Mouse (Mus musculus) right cerebral cortex, postnatal 25 days (tissue): ENCODE data around the gene Sac3d1.
"Not testable (repeated sequence)": the region's sequence is repeated elsewhere in the genome, so short reads cannot be mapped to it uniquely, and the experiment has no call there.

Source experiments
- DNase-seq: peaks from one replicate; pipeline ENCODE4 v3.0.0; 2022

Gene Sac3d1

DNA sequence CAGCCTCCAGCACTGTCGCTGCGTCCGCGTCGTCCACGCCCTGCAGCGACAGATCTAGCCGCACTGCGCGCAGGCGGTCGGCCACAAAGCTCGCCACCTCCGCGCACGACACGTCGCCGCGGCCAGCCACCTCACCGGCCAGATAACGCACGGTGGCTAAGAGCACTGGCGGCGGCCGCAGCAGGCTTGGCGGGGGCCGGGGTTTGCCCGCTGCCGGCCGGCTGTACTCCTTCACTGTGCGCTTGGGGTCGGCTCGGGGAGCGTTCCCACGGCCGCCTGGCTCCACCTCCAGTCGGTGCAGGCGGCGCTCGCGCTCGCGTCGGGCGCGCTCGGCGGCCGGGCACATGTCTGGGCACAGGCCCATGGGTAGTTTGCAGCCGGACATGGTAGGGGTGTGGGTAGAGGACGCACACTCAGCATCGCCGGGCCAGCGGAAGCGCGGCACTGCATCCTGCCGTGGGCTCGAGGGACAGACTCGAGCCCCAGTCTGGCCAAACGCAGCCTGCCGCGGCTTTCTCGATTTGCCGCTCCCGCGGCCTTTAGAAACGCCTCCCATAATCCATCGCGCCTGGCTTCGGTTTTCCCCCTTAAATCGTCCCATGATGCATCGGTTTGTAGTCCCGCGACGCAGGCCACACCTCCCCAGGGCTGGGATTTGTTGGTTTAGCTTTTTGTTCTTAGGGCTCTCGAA is at the start of gene Sac3d1:
Gene Sac3d1, minus strand, starts transcription at position 665 of the 691 bp plus-strand sequence.
- peak; percentile 89 for DNase-seq

DNA sequence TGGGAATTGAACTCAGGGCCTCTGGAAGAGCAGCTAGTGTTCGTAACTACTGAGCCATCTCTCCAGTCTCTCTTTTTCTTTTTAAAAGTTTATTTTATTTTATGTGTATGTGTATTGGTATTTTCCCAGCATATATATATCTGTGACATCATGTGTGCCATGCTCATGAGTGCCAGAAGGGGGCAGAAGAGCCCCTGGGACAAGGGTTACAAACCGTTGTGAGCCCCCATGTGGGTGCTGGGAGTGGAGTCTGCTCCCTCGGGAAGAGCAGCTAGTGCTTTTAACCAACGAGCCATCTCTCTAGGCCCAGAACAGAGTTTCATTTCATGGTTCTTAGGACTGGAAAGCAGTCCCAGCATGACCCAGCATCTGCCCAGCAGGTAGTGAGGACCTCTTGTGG is 48.3 kb upstream of the Sac3d1 start:
- DNase-seq, result no peak

DNA sequence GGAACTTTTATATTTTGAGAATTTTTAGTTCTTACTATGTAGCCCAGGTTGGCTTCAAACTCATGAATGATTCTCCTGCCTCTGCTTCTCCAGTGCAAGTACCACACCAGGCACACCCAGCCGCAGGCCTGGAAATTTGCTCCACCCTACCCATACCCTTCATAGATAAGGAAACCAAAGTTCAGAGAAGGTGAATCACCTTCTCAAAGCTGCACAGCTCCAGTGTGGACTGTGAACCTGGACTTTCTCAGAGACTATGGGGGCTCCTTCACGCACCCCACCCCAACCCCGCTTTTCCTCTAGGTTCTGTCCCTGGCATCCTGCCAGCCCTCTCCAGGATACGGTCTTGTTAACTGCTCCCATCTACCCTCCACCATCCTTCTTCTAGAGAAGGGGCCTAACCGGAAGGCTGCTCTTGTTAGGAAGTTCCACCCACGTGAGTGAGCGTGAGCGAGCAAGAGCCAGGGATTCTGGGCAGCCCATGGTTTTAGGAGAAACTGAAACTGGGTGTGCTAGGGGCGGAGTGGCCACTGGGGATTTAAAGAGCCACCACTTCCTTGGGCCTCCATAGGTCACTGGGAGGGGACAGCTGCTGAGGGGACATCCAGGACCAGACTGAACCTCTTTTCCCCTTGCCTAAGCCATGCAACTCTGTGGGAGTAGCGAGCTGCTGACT is 45.6 kb upstream of the Sac3d1 start:
- no peak for DNase-seq

DNA sequence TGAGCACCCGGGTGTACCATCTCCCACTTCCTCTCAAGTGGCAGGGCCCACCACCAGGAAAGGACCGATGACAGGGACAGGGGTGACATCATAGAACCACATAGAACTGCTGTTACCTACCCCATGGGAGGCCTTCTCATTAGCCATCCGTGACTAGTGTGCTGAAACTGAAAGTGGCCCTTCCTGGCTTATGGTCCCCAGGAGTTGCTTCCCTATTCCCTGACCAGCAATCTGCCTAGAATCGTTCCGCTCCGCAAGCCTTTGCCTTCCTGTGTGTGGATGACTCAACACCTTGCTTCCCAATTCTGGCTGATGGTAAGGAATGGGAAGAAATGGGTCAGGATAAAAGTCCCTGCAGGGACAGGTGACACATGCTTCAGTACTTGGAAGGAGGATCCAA is 38.8 kb upstream of the Sac3d1 start:
- DNase-seq, result no peak

DNA sequence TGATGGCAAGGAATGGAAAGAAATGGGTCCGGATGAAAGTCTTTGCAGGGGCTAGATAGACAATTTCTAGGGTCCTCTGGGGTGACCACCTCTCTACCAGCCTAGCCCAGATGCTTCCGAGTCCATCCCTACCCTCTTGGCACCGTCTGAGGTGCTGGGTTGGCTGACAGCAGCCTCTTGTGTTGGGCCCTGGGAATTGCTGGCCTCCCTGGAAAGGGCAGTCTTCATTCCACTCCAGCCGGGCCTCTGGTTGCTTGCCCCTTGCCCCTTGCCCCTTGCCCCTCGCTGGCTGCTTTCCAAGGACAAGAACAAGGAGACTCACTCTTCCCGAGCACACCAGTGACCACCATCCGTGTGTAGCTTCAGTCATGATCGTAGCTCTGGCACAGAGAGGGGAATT is 37.9 kb upstream of the Sac3d1 start:
- no peak for DNase-seq

DNA sequence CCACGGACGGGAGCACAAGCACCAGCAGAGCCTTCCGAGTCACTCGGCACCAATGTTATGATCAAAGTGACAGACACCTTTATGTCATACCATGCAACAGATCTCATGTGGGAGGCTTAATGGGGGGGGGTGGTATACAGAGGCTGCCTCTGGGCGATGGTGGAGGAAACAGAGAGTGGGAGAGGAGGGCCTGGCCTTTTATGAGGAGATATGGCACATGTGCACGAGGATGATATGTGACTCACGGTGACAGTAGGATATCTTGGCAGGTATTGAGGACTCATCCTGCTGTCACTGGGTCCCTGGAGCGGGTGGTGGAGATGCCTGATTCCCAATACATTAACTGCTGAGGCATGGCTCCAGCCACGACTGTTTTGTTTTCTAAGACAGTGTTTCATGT is 36.7 kb upstream of the Sac3d1 start:
- no peak for DNase-seq

DNA sequence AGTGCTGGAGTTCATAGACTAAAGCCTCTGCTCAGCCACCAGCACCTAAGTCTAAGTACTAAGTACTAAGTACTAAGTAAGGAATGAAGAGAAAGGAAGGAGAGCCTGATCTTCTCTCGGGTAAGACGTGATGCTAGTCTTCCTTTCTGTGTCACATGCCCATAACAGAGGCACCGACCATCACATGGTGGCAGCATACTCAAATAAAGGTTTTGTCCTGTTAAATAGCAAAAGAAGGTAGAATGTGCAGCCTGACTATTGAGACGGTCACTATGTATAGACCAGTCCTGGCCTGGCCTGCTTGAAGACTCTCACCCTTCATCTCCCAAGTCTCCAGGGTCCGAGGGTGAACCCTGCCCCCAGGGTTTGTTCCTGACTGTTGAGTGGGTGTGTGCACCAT is 26.4 kb upstream of the Sac3d1 start:
- no peak for DNase-seq

DNA sequence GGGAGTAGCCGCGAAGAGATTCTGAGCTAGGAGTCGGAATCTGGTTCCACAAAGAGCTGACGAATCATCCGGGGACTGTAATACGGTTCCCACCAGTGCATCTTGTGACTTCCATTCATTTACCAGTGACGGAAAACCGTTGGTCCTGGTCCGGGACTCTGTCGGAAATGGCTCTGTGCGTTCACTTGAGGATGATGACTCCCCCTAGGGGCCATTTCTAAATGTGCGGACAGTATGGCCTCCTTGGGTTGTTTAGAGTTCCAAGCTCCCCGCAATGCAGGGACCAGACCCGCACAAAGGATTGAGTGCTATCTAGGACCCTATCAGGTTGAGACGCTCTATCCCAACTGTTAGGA is 22.9 kb upstream of the Sac3d1 start, which contains the start of gene Arl2:
Gene Arl2, minus strand, starts transcription at position 155 of the 356 bp plus-strand sequence.
- DNase-seq, result peak; percentile 75

DNA sequence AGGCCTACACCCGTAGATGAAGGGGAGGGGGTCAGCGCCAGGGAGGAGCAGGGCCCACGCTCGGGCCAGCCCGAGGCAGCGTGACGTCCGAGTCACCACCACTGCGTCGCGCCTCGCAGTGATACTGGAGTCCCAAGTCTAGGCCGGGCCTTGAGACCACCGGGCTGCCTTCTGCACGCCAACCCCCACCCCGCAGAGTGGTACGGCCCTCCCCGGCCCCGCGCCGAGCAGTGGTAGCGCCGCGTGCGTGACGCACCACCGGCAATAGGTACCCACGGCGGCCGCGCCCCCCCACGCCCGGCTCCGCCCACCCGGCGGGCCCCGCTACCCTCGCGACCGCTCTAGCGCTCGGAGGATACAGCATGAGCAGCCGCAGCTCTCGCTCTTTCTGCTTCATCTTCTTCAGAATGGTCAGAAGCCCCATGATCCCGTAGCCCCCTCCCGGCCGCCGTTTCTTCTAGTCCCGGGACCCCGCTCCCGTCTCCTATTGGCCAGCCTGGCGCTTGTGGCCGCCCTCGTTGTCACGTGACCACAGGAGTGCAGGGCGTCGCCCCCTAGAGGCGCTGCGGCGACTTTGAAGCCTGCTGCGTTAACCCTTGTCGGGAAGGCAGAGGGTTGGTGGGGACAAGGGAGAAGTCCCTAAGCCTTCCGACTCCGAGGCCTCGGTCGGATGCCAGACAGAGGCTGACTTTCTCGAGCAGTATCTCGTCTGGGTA is 22.4 kb upstream of the Sac3d1 start, which contains the start of gene Batf2:
Gene Batf2, plus strand, starts transcription at position 306 of the 716 bp plus-strand sequence.
- DNase-seq, result peak; percentile 91

DNA sequence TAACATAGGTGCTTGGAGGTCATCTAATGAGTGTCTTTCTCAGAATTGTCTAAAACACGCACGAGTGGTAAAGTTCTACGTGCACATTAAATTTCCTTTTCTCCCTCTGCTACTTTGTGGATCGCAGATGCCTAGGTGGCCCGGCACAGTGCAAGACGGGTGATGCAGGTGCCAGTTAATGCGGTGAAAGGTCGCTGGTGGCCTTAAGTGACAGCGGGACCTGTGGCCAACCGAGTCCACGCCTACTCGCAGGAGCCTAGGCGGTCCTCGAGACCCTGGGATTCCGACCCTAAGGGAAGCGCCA is 21.9 kb upstream of the Sac3d1 start:
- DNase-seq, result no peak

DNA sequence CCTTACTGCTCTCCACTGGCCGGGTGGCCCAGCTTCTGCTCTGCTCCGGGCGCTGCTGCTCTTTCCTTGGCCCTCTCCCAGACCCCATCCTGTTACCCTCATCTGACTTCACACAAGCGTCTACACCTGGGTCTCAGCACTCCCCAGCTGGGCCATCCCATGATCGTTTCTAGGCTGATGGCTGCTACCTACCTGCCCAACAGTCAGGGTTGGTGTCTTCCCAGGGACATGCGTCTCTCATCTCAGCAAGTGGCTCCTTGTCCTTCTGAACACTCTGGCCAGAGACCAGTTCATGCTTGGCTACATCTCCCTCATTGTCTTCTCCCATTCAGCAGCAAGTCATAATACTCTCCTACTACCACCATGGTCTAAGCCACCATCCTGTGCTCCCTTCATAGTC is 21.3 kb upstream of the Sac3d1 start:
- no peak for DNase-seq

DNA sequence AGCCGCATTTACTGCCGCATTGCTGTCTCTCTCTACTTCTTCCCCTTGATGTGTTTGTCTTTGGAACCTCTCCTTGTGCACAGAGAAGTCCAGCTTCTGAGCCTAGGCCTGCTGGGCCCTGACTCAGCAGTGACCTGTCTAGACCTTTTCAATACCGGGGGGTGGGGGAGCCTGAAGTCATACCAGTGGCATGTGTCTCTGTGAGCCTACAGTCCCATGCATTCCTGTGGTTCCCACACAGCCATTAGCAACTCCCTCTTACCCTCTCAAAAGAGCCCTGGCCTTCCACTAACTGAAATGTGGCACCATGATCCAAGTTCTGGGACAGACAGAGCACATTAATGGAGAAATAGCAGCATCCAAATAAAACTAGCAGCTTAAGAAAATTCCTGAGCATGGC is 17.9 kb upstream of the Sac3d1 start:
- no peak for DNase-seq

DNA sequence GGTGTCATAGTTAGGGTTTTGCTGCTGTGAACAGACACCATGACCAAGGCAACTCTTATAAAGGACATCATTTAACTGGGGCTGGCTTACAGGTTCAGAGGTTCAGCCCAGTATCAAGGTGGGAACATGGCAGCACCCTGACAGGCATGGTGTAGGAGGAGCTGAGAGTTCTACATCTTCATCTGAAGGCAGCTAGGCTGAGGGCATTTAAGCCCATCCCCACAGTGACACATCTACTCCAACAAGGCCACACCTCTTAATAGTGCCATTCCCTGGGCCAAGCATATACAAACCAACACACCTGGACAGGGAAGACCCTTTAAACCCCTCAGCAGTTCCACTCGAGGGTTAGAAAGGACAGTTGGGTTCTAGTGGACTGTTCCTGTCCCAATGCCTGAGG is 14.7 kb upstream of the Sac3d1 start:
- not testable (repeated sequence) for DNase-seq

DNA sequence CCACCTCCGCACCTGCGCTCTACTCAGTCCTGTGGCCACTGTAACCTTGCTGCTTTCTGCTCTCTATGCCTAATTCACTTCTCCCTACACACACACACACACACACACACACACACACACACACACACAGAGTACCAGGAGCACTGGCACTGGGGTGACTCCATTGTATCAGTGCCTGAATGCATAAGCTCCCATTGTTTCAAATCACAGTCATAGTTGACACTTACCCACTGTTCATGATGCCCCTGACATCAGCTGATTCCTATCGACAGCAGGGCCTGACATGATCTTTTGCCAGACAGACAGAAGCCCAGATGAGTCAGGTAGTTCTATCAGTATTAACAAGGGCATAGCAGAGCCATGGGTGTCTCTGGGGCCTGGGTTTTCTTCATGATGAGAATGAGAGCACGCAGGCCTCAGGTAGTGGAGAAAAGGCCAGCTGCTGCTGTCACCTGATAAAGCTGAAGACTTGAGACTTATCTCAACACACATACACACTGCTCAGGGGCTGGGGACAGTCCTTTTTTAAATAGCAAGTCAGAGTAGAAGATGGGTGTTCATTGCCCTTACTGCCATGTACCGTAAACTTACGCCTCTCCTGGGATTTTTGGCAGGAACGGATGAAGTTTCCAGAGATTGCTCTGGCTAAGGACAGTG is 13.8 kb upstream of the Sac3d1 start:
- no peak for DNase-seq

DNA sequence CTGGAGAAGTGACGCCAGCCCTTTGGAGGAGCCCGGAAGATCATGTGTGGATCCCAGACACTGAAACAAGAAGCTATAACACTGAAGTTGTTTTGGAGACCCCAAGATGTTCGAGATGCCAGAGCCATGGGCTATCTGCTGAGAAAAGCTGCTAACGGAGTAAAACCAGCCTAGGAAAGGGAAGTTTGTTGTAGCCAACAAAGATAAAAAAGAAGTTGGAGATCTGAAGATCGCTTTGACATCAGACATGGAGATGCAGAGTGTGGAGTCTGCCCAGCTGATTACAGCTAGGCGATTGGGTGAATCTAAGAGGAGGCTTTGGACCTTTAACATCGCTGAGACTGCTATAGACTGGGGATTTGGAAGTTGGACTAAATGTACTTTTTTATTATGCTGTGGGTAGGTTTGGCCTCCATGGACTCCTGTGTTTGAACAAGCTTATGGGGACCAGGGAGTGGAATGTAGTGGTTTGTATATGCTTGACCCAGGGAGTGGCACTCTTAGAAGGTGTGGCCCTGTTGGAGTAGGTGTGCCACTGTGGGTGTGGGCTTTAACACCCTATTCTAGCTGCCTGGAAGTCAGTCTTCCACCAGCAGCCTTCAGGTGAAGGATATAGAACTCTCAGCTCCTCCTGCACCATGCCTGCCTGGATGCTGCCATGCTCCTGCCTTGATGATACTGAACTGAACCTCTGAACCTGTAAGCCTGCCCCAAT is 12.1 kb upstream of the Sac3d1 start:
- not testable (repeated sequence) for DNase-seq

DNA sequence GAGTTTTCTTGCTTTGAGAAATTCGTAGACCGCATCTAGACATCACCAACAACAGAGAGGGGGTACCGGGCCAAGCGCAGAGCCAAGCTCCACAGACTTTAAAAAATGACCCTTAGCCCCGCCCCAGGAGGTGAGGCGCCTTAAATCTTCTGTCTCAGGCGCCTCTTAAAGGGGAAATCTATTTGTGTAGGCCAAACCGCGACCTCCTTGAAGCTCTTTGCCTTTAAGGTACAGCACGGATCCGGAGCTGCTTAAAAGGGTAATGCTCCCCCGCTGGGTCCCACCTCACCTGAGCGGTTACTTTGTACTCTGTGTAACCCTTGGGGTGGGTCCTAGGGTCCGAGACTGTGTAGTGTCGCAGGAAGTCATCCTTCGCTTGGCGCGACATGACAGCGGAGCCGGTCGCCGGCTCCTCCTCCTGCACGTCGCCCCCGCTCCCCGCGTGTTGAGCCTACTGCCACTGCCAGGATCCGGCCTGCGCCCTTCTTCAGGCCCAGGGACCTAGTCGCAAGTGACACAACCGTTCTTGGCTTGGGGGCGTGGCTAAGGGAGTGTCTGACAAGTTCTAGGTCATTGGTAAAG is 9.4 kb upstream of the Sac3d1 start, which contains the start of gene Snx15:
Gene Snx15, minus strand, starts transcription at position 545 of the 582 bp plus-strand sequence.
- DNase-seq, result peak; percentile 93

DNA sequence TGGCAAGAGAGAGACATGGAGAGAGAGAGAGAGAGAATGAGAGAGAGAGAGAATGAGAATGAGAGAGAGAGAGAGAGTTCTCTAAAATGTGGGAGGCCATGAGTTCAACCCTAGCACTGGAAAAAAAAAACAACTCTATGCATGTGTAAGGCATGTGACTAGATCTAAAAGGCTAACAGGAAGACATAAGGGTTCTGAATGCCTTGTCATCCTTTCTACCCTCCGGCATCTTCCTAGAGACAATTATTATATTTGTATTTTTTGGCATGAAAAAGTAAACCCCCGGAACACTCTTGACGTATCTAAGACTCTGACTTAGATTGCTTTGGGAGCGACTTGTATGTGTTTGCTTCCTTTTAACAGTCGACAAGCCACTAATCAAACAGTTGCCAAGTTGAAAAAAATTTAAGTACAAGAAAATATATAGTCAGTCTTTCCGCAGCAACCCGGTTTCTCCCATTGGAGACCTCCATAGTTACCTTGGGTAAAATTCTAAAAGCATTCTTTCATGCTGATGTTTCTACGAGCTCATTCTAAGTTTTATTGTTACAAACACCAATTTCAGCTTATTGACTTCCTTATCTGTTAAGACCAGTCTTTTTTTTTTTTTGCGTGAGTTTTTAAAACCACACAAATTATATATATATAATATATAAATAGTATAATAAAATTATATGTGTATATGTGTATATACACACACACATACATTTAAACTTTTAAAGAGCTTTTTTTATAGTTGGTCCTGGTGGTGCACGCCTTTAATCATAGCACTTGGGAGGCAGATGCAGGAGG is 8.5 kb upstream of the Sac3d1 start:
- DNase-seq, result no peak

DNA sequence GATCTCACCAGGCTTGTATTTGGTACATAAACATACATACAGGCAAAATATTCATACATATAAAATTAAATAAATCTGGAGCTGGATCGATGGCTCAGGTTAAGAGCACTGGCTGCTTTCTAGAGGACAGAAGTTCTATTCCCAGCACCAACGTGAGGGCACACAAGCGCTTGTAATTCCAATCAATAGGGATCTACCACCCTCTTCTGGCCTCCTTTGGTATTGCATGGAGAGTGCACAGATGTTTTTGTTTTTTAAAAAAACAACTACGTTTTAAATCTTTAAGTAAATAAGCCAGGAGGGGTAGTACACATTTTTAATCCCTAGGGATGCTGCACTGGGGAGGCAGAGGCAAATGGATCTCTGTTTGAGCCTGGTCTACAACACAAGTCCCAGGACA is 7.8 kb upstream of the Sac3d1 start:
- no peak for DNase-seq

DNA sequence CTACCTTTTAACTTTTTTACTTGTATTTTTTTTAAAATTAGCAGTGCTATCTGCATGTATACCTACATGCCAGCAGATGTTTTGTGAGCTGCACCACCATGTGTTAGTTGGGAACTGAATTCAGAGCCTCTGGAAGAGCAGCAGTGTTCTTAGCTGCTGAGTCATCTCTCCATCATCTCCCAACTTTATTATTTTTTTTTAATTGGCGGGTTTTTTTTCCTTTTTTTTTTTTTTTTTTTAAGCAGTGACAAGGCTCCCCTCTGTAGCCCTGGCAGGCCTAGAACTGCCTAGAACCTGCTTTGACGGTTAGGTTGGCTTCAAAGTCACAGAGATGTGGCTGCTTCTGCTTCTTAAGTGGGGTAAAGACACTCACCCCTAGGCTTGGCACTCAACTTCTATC is 6.4 kb upstream of the Sac3d1 start:
- DNase-seq, result no peak

DNA sequence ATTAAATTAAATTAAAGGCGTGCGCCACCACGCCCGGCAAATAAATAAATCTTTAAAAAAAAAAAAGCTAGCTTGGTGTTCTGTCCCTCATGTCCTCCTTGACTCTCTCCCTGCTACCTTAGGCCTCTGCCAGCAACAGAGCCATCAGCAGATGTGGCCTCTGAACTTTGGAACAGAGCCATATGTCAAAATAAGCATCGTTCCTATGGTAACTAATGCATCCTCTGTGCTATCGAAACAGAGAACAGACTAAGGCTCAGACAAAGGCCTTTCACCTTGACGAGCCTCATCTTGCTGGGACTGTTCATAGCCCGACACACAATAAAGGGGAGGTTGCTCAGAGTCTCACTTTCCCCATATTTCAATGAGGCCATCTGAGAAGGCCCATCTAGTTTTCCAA is 4.9 kb upstream of the Sac3d1 start:
- DNase-seq, result no peak

DNA sequence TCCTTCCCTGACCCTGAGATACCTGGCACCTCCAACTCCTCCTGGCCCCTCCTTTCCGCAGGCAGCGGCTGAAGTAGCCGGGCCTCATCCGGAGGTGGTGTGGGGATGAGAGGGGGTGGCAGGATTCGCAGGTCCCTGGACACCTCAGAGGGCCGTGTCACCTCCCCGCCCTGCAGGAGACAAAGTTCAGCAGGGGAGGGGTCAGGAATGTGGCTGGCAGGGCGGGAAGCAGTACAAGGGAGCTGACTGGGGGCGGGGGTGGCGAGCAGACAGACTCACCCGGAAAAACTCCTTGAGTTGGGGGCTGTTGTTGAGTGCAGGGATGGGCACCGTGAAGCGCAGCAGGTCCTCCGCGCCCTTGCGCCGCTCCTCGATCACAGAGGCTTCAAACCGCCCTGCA is 3.3 kb upstream of the Sac3d1 start:
- DNase-seq, result no peak
